Mouse (Mus musculus) ovary, adult 18-20 months (tissue): ENCODE data around the gene Fam131a.
"Not testable (repeated sequence)": the region's sequence is repeated elsewhere in the genome, so short reads cannot be mapped to it uniquely, and the experiment has no call there.

Experiments
- DNase-seq: peaks from one replicate; pipeline ENCODE4 v3.0.0; 2022; ENCODE audit warnings: low spot score, mixed read lengths

Fam131a gene

DNA sequence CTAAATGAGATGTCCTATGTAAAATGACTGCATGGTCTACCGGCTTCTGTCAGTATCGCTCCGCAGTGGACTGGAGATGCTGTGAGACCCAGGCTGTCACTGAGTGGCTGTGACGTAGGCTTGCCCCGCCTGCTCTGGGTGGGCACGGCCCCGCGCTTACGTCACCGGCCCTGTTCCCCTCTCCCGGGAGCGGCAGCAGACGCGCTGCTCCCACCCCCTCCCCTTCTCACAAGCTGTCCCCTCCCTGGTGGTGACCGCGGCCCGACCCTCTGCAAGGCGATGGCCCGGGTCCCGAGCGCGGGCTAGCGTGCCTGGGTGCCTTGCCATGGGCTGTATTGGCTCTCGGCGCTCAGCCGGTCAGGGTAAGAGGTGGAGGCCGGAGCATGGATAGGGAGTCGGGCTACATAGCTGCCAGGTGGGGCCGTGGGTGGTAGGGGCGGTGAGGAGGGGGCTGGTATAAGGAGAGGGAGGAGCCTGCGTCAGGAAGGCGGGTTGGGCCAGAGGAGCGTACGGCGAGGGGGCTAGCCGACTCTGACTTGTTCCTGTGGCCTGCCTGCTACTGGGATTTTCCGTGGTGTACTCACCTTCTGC, at the start of gene Fam131a:
Gene Fam131a, plus strand, starts transcription at position 131 of the 591 bp plus-strand sequence.
- peak; percentile 80 for DNase-seq

GRCm38 (mm10) chr16:20643911-20644310, 49.1 kb upstream of the Fam131a start:
- DNase-seq = no peak

DNA sequence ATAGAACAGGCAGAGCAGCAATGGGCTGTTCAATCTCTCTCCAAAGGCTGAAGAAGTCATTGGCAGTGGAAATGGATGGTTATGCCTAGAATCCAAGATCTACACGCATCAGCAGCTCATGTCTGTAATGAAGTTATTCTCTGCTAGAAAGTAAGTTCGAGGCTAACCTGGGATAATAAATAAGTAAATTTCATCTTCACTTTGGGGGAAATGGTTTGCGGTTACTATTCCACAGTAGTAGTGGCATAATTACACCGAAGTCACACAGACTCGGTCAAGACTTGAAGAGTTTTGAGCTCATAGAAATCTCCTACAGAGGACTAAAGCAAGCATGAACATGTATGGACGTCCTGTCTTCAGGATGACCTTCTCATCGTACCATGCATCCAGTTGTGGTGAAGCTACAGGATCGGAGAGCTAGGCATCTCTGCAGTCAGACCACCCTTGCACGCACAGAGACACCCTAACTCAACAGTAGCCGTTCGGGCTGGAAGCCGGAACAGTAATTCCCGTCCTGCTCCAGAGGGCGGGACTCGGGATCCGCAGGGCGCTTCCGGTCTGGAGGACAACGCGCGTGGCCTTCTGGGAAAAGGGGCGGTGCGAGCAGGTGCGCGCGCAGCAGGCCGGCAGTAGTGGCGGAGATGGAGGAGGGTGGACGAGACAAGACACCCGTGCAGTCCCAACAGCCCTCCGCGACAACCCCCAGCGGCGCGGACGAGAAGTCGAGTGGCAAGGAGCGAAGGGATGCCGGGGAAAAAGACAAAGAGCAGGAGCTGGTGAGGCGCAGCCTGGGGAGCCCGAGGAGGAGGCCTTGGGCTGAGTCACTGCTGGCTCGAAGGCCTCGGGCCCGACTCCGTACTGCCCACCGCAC, 41.7 kb upstream of the Fam131a start, which contains the start of gene Psmd2:
Gene Psmd2, plus strand, starts transcription at position 577 of the 871 bp plus-strand sequence.
- peak; percentile 92 for DNase-seq

- DNase-seq = no peak
These were observed 41.1 kb upstream of the Fam131a start for GRCm38 (mm10) chr16:20651947-20652310.

GRCm38 (mm10) chr16:20653315-20653714, 39.7 kb upstream of the Fam131a start:
- DNase-seq = no peak

DNA sequence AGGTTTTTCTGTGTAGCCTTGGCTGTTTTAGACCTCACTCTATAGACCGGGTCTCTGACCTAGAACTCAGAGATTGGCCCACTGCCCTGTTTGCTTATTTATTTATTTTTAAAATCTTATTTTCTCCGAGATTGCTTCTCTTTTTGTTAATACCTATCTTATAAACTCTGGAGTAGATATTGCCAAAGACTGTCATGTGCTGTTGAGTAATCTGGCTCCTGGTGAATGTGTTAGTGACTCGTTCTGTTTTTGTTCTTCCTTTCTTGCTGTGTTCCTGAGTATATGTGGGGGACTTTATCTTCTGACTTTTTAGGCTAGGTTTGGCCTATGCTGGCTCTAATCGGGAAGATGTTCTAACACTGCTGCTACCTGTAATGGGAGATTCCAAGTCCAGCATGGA, 35.4 kb upstream of the Fam131a start:
- no peak for DNase-seq

DNA sequence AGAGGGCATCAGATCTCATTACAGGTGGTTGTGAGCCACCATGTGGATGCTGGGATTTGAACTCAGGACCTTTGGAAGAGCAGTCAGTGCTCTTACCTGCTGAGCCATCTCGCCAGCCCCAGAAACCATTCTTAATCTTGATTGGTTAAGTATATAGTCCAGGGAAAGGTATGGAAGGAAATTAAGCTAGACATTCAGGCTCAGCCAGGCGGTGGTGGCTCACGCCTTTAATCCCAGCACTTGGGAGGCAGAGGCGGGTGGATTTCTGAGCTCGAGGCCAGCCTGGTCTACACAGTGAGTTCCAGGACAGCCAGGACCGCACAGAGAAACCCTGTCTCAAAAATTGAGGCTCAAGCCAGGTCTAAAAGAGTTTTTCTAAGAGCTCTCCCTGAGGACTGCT, 25.0 kb upstream of the Fam131a start, which contains the start of gene Eif4g1:
Gene Eif4g1, plus strand, starts transcription at position 301 of the 400 bp plus-strand sequence.
- DNase-seq = not testable (repeated sequence)

GRCm38 (mm10) chr16:20670291-20670690, 22.8 kb upstream of the Fam131a start:
- no peak for DNase-seq

GRCm38 (mm10) chr16:20671886-20672285, 21.2 kb upstream of the Fam131a start:
- no peak for DNase-seq

DNA sequence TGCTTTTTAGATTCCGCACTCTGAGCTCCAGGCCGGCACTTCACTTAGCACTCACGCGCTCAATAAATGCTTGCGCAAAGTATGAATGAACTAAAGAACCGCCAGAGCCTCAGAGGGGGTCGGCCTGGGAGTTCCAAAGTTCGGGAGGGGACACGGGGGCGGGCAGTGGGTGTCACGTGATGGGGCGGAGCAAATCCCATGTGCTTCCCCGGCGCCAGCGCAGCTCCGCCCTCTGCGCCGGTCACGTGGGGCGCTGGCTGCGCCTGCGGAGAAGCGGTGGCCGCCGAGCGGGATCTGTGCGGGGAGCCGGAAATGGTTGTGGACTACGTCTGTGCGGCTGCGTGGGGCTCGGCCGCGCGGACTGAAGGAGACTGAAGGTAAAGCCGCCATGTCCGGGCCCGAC, 20.5 kb upstream of the Fam131a start:
- DNase-seq = peak; percentile 95

GRCm38 (mm10) chr16:20672965-20673705, 19.9 kb upstream of the Fam131a start:
- peak; percentile 36 for DNase-seq

- DNase-seq = no peak
These were observed 19.2 kb upstream of the Fam131a start for GRCm38 (mm10) chr16:20673706-20674303.

DNA sequence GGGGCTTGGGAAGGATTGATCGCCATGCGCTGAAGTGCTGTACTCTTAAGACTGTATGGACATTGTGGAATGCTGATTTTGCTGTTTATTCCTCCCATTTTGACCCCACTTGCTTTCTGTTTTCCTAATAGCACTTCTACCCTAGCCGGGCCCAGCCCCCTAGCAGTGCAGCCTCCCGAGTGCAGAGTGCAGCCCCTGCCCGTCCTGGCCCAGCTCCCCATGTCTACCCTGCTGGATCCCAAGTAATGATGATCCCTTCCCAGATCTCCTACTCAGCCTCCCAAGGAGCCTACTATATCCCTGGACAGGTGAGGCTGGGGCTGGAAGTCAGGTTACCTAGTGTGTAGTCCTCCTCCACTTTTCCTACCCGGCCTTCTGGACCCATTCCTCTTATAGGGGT, 17.8 kb upstream of the Fam131a start:
- DNase-seq = no peak

GRCm38 (mm10) chr16:20676702-20677101, 16.3 kb upstream of the Fam131a start:
- DNase-seq = no peak

- DNase-seq = no peak
These were observed 15.7 kb upstream of the Fam131a start for GRCm38 (mm10) chr16:20677380-20677779.

GRCm38 (mm10) chr16:20677974-20678675, 14.9 kb upstream of the Fam131a start:
- DNase-seq = peak; percentile 82

GRCm38 (mm10) chr16:20690774-20691173, 2.3 kb upstream of the Fam131a start:
- no peak for DNase-seq

GRCm38 (mm10) chr16:20691617-20692016, 1.4 kb upstream of the Fam131a start:
- DNase-seq = no peak

DNA sequence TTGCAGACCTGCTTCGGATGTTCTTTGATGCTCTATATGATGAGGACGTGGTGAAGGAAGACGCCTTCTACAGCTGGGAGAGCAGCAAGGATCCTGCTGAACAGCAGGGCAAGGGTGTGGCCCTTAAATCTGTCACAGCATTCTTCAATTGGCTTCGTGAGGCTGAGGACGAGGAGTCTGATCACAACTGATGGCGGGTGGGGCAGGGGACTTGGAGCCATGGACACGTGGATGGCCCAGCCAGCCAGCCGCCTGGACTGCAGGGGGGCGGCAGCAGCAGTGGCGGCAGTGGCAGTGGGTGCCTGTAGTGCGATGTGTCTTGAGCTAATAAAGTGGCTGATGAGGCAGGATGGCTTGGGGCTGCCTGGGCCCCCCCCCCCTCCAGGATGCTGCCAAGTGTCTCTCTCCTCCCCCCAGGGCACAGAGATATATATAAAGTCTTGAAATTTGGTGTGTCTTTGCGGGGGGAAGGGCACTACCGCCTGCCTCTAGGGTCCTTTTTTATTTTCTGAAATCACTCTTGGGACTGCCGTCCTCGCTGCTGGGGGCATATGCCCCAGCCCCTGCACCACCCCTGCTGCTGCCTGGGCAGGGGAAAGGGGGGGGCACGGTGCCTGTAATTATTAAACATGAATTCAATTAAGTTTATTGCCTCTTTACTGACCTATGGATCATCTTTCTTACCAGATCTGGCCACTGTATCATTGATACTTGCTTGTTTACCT, 638 bp upstream of the Fam131a start:
- no peak for DNase-seq

GRCm38 (mm10) chr16:20694781-20695180, 1.7 kb downstream of the Fam131a start:
- no peak for DNase-seq
